Mouse (Mus musculus): Measurements from ENCODE around the gene Ppp1r7.

The Ppp1r7 gene

GRCm38 (mm10) chr1:93403403-93403802 lies 60.7 kb downstream of the Ppp1r7 start:
- ATAC-seq (ENCODE audit: insufficient number of reproducible peaks, low FRiP score, low TSS enrichment) = no peak
